In the genomic region with DNA sequence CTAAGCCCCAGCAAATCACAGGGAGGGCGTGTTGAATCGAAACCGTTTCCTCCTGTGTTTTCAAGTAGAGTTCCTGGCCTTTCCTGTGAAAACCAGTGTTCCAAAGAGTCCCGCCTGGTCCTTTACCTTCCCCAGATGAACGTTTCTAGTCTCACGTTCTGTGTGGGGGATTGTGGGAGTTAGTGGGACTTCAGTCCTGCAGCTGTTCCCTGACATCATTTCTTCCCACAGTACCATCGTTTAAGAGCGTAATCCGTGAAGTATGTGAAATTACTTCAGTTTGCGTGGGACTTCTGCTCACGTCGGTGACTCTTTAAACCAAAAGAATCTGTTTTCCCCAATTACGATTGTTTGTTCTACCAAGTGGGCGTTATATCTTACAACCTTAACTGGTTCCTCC, we compare ENCODE assay signal across 35 mouse cellular contexts.
"Had no signal": no experiment of that assay in that cellular context is flagged by ENCODE, and none has a peak within 500 bp of the region (broad histone marks: within the 10 kb centered on the region; RNA-seq: fewer than 3 reads in every experiment).

No protein-coding gene starts in this region.

- H3K36me3 ChIP-seq: hindbrain, embryonic 15.5 days had no signal

- H3K4me1 ChIP-seq: hindbrain, embryonic 10.5 days; hindbrain, embryonic 12.5 days; hindbrain, embryonic 13.5 days; intestine, embryonic 15.5 days had no signal

- H3K27me3 ChIP-seq: heart, embryonic 12.5 days; heart, embryonic 13.5 days; heart, embryonic 15.5 days; hindbrain, embryonic 12.5 days; hindbrain, embryonic 13.5 days; hindbrain, embryonic 15.5 days; intestine, embryonic 15.5 days; kidney, embryonic 15.5 days had no signal

- DNase-seq: heart, postnatal 10 days; heart, postnatal 14 days; heart, postnatal 36 days; heart, postnatal 4 days; kidney, adult 11 months; kidney, adult 18-20 months; kidney, adult 2 months; kidney, adult 8-10 months; kidney, adult 9 months; kidney, postnatal 10 days; kidney, postnatal 14 days; kidney, postnatal 25 days; kidney, postnatal 36 days; kidney, postnatal 4 days; layer of hippocampus, adult 9-11 months; layer of hippocampus, postnatal 36 days had no signal

- H3K4me3 ChIP-seq: heart, embryonic 10.5 days; heart, embryonic 12.5 days; heart, embryonic 13.5 days; heart, embryonic 15.5 days; hindbrain, embryonic 10.5 days; hindbrain, embryonic 12.5 days; hindbrain, embryonic 13.5 days; hindbrain, embryonic 15.5 days; intestine, embryonic 15.5 days; kidney, embryonic 15.5 days; layer of hippocampus, adult 2 months had no signal

- H3K9me3 ChIP-seq: heart, embryonic 10.5 days; heart, embryonic 12.5 days; heart, embryonic 13.5 days; heart, embryonic 15.5 days; hindbrain, embryonic 10.5 days; hindbrain, embryonic 12.5 days; hindbrain, embryonic 13.5 days; hindbrain, embryonic 15.5 days; intestine, embryonic 15.5 days; kidney, embryonic 15.5 days had no signal

- ATAC-seq: hindbrain, embryonic 16.5 days; hindbrain, postnatal 0 days; inflammation-experienced regulatory T-cells, adult 6 months; intestine, embryonic 15.5 days; intestine, embryonic 16.5 days; intestine, postnatal 0 days had no signal

- H3K4me2 ChIP-seq: heart, embryonic 11.5 days; heart, embryonic 12.5 days; heart, embryonic 13.5 days; heart, embryonic 15.5 days; hindbrain, embryonic 12.5 days; hindbrain, embryonic 13.5 days; hindbrain, embryonic 14.5 days; hindbrain, embryonic 15.5 days; intestine, embryonic 15.5 days; kidney, embryonic 15.5 days had no signal

- H3K9ac ChIP-seq: heart, embryonic 12.5 days; heart, embryonic 13.5 days; heart, embryonic 15.5 days; hindbrain, embryonic 12.5 days; hindbrain, embryonic 13.5 days; hindbrain, embryonic 14.5 days; hindbrain, embryonic 15.5 days; intestine, embryonic 15.5 days; kidney, embryonic 15.5 days had no signal

- H3K27ac ChIP-seq: heart, embryonic 10.5 days; heart, embryonic 13.5 days; heart, embryonic 15.5 days; hindbrain, embryonic 10.5 days; hindbrain, embryonic 12.5 days; hindbrain, embryonic 13.5 days; hindbrain, embryonic 14.5 days; hindbrain, embryonic 15.5 days; hindbrain, postnatal 0 days; intestine, embryonic 15.5 days; kidney, embryonic 15.5 days; kidney, postnatal 0 days; layer of hippocampus, adult 2 months had no signal
